Mouse (Mus musculus): ENCODE results near the gene Grin2a.

The Grin2a gene

DNA sequence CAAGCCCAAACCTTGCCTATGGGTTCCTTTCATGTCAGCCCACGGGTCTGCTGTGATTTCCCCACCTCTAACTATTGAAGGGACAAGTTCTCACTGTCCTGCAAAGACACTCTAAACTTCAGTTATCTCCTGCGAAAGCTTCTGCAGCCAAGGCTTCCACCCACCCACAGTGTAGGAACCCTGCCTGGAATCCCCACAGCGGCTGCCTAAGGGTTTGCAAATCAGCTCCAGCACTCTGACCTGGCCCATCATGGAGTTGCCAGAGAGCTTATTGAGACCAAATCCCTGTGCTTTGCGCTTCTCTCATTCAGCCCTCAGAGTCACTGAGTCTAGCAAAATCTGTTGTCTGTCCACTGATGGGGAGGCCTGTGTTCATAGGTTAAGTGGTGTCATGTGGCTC, 130.3 kb downstream of the Grin2a start:
- DNase-seq = no peak

GRCm38 (mm10) chr16:9857758-9858157, 137.6 kb downstream of the Grin2a start:
- DNase-seq = peak; percentile 52 to 63

DNA sequence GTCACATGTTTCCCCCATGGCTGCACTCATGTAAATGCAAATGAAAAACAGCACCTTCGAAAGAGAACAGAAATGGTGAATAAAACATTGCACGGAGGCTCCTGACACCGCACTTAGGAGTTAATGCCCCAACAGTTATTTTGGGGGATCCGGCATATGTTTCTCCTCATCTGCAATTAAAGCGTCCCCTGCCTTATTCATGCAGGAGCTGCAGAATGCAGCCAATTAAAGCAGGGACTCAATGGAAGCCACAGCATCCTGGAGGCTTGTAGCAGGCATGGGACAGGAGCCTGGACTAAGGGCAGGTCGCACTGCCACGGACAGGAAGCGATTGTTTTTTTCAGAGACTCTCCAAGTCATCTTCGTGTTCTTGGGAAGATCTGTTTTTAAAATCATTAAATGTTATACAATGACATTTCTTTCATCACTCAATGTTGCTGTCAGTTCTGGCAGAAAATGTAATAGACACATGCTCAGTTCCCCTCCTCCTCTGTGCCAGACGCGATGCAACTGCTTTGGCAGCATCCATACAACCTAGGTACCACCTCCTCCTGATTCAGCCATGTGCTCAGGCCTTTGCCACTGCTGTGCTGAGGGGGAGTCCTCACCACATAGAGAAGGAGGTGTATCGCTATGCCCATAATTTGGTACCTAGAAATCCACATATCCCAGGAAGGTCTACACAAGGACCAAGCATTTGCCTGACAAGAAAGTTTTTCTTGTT, 143.9 kb downstream of the Grin2a start:
- DNase-seq = peak; percentile 37 to 54

DNA sequence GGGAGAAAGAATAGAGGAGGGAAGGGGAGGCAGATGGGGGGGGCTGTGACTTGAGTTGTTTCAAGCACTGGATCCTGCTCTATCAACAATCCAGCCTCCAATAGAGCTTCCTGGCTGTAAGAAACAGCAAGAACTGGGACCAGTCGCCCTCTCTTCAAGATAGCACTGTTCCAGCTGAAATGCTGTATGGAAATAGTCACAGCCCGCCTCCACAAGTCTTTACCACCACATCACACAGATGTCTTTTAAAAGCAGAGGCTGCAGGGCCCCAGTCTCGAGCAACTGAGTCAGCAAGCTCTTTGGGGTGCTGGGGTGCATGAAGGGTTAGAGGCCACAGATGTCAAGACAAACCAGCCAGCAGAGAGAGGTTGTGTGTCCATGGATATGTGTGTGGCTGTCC, 153.9 kb downstream of the Grin2a start:
- no peak for DNase-seq

DNA sequence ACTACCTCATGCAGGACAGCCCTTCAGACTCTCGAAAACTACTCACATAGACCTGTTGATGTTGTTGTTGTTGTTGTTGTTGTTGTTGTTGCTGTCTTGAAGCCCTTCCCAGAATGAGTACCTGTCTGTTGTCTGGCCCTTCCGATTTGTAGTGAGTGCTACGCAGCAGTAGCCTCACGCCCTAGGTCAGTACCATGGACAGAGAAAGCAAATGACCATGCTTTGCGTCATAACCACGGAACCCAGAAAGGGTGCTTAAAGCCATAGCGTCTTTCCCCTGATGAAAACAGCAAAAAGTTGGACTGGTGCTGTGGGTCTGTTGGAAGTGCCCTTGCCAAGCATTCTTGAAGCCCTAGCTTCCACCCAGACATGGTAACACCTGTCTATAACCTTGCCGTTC, 158.8 kb downstream of the Grin2a start:
- no peak for DNase-seq

GRCm38 (mm10) chr16:9834236-9834635, 161.1 kb downstream of the Grin2a start:
- DNase-seq = no peak

GRCm38 (mm10) chr16:9825110-9825483, 170.3 kb downstream of the Grin2a start:
- no peak for DNase-seq

DNA sequence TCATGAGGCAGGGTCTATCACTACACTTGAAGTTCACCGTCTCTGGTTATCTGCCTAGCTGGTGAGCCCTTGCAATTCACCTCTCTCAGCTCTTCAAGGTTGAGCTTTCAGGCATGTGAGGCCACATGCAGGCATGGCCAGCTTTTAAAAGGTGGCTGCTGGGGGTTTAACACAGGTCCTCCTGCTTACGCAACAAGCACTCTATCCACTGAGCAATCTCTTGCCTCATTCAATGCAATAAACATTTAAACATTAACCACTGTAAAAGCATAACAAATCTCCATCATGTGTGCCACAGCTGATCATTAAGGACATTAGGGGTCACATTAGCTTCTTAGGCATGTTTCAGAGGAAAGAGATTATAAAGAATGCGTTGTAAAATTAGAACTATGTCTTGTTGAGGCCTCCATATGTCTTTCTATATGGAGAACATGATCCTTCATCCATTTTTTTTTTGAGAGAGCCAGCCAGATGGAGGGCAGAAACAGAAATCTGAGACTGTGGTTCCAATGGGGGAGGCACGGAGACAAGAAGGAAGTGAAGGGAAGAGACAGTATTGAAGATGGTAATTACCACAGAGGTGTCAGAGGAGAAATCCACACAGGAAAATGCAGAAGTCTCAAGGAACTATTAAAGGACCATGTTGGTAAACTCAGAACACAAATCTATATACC, 170.8 kb downstream of the Grin2a start:
- no peak for DNase-seq

- DNase-seq = no peak
These were observed 171.7 kb downstream of the Grin2a start for GRCm38 (mm10) chr16:9823686-9824085.

DNA sequence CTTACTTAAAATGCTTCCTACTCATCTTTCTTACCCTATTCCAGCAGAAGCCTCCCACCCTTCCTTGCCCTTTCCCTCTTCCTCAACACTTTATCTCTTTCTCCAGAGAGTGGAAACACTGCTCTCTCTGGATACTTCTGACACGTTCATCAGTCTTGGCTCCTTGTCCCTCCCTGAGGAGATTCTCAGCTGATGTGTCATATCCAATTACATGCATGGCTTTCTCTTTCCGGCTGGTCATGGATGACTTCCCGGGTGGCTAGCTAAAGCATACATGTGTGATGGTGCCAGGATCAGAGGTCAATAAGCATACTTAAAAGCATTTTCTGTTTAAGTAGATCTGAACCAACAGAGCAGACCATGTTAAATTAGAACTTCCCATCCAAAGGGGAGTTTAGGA, 175.9 kb downstream of the Grin2a start:
- DNase-seq = peak; percentile 63 to 71

GRCm38 (mm10) chr16:9801338-9801737, 194.0 kb downstream of the Grin2a start:
- peak; percentile 41 to 55 for DNase-seq

DNA sequence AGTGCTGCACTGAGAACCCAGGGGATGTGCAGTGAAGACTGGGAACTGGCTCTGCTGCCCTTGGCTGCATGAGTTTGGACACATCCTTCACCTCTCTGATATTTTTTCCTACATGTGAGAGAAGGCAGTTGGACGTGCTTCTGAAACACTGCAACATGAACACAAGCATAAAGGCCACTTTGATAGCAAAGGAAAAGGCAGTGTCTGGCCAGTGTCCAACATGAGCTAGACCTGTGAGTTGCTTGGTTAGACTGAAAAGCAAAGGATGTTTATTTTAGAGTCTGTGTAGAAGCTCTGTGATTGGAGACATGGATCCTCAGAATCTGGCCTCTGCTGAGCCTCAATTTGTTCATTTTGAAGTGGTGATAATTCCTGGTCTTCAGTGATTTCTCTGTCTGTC, 195.1 kb downstream of the Grin2a start:
- DNase-seq = peak; percentile 26 to 36

GRCm38 (mm10) chr16:9792976-9793375, 202.4 kb downstream of the Grin2a start:
- no peak for DNase-seq

- DNase-seq = no peak
These were observed 209.1 kb downstream of the Grin2a start for GRCm38 (mm10) chr16:9786261-9786660.

- DNase-seq = no peak
These were observed 209.5 kb downstream of the Grin2a start for GRCm38 (mm10) chr16:9785821-9786220.

- DNase-seq = no peak
These were observed 226.4 kb downstream of the Grin2a start for GRCm38 (mm10) chr16:9768981-9769380.

- DNase-seq = peak; percentile 77 to 83
These were observed 227.0 kb downstream of the Grin2a start for GRCm38 (mm10) chr16:9768356-9768755.

GRCm38 (mm10) chr16:9767946-9768345, 227.4 kb downstream of the Grin2a start:
- DNase-seq = no peak

DNA sequence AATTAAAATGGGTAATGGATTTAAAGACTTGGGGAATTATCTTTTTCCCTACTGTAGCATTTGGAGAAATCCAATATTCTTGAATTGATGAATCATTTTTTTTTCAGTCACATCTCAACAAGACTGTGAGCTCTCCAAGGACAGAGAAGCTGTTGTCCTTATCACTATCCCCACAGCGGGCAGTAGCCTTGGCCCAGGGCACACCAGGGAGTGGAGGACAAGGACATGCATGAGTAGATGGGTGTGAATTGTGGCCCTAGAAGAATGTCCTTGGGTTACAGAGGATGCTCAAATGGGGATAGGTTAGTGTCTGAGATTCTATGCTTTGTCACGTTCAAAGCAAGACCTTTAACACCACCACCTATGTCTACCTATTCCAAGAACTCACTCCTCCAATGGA, 231.3 kb downstream of the Grin2a start:
- no peak for DNase-seq

DNA sequence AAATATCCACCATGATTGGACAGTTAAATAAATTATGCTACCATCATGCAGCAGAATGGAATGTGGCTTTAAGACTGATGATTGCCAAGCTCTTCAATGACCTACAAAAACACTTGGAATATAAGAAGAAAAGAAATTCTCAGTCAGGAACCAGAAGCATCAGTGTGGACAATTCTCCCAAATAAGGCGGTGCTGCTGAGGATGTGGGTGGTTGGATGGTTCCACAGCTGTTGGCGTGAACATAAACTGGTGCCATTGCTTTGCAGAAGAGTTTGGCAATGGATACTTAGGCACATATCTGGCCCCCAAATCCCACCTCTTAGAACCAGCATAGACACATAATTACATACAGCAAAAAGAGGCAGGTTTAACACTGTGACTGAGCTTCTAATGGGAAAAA, 235.0 kb downstream of the Grin2a start:
- DNase-seq = no peak

DNA sequence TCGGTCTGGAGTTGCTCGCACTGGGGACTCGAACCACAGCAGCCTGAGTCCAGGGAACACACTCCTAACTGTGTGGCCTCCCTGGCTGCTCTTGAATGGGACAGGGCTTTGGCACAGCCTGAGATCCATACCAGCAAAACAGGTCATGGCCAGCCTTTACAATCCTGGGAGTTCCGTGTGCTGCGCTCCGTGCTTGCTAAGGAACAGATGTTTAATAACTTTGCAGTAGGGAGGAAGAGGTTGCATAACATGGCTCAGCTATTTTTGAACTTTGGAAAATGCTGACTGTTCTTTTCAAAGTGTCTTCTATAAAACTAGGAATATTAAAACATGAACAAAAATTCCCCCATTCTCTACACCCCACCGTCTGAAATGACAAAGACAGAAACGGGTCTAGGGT, 238.5 kb downstream of the Grin2a start:
- no peak for DNase-seq

DNA sequence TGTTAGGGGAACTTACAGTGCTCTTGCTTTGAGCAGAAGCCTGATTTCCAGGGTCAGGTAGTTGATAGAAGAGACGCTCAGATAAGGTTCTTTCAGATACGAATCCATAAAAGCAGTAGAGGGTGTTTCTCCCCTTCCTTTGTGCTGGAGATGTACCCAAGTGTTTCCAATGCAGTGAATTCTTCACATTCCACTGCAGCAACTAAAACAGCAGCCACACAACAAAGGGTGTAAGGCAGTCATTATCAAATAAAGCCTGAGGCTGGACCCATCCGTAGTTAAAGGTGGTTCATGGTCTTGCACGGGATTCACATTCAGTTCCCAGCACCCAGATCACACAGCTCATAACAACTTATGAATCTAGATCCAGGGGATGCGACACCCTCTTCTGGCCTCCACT, 241.3 kb downstream of the Grin2a start:
- no peak for DNase-seq

- peak; percentile 83 to 87 for DNase-seq
These were observed 242.3 kb downstream of the Grin2a start for GRCm38 (mm10) chr16:9753045-9753444.

- no peak for DNase-seq
These were observed 242.8 kb downstream of the Grin2a start for GRCm38 (mm10) chr16:9752600-9752999.

All from cerebellum, adult 18-20 months (tissue).